Mouse (Mus musculus) neural tube, embryonic 11.5 days (tissue): ENCODE data around the gene Sox21. TPM values are rescaled to one million over a fixed set of nuclear protein-coding genes. Genes with fewer than 3 reads are reported as not detected.

Experiments used
- ATAC-seq: fragments of 200-750 bp; cut with Nextera tagmentation; 2 replicates; pipeline ENCODE4 v1.8.0; 2017; ENCODE audit warnings: moderate number of reproducible peaks, mild to moderate bottlenecking, moderate TSS enrichment, moderate library complexity; ENCODE audit not compliant: insufficient read depth, low FRiP score, low TSS enrichment
- DNase-seq: peaks from one replicate; pipeline ENCODE4 v3.0.0-alpha.2; 2015; ENCODE audit warnings: low spot score
- H3K27ac ChIP-seq: fragments of 300-500 bp; sonication (generic); 2 replicates; pipeline ENCODE4 v1.5.1; 2014; ENCODE audit warnings: low read depth, mild to moderate bottlenecking, low read length
- H3K27me3 ChIP-seq: fragments of 300-500 bp; sonication (generic); 2 replicates; pipeline ENCODE4 v1.6.1; 2014; ENCODE audit warnings: mild to moderate bottlenecking, low read length, mixed read lengths; ENCODE audit not compliant: control insufficient read depth, insufficient read depth
- H3K36me3 ChIP-seq: fragments of 300-500 bp; sonication (generic); 2 replicates; pipeline ENCODE4 v1.6.1; 2014; ENCODE audit warnings: mild to moderate bottlenecking, low read length, moderate library complexity, mixed read lengths; ENCODE audit not compliant: control insufficient read depth, insufficient read depth
- H3K4me1 ChIP-seq: fragments of 300-500 bp; sonication (generic); 2 replicates; pipeline ENCODE4 v1.6.1; 2014; ENCODE audit warnings: low read length, mixed read lengths; ENCODE audit not compliant: control insufficient read depth, insufficient read depth
- H3K4me2 ChIP-seq: fragments of 300-500 bp; sonication (generic); 2 replicates; pipeline ENCODE4 v1.6.1; 2014; ENCODE audit warnings: low read depth, mild to moderate bottlenecking, moderate library complexity
- H3K4me3 ChIP-seq: fragments of 300-500 bp; sonication (generic); 2 replicates; pipeline ENCODE4 v1.5.1; 2014; ENCODE audit warnings: low read depth, low read length
- H3K9ac ChIP-seq: fragments of 300-500 bp; sonication (generic); 2 replicates; pipeline ENCODE4 v1.6.1; 2014; ENCODE audit warnings: mild to moderate bottlenecking, low read length
- H3K9me3 ChIP-seq: fragments of 300-500 bp; sonication (generic); 2 replicates; pipeline ENCODE4 v1.6.1; 2016; ENCODE audit warnings: low read length; ENCODE audit not compliant: control insufficient read depth
- WGBS: fragments of 180-500 bp; shearing (Covaris S2); extraction: QIAGEN DNeasy Blood & Tissue Kit; methylation state at CpG from one replicate; pipeline ENCODE4 v1.1.7; 2014; 5-methylcytosine and 5-hydroxymethylcytosine counted together
- polyA plus RNA-seq: library from polyadenylated mRNA; unstranded; fragments of >200 nt; fragmentation: Nextera tagmentation; extraction: Ambion mirVana; gene quantifications from 2 replicates; pipeline ENCODE4 v1.2.1, GENCODE M21; 2014

Gene Sox21
- polyA plus RNA-seq = 10.5 and 12.8 TPM in 2 replicates

- WGBS = 0% methylated on average over 34 of the region's 34 CpGs
- ATAC-seq (peak; percentile 70), DNase-seq (peak; percentile 84)
- H3K4me2 ChIP-seq = peak within 1 kb of the TSS; percentile 68
- peaks cover 49% of the 10 kb centered on the region for H3K27me3 ChIP-seq
- peaks cover 5% of the 10 kb centered on the region; the same call in 1 of the 2 replicates for H3K4me1 ChIP-seq
- H3K9ac ChIP-seq = peak within 1 kb of the TSS; percentile 88
- H3K9me3 ChIP-seq = no peaks in the 10 kb centered on the region
- peak within 1 kb of the TSS; percentile 60 for H3K27ac ChIP-seq
- no peaks in the 10 kb centered on the region for H3K36me3 ChIP-seq
- H3K4me3 ChIP-seq = peak within 1 kb of the TSS; percentile 55
These were observed at the start of gene Sox21 for GRCm38 (mm10) chr14:118236886-118237289. TSS of gene Sox21 (minus strand) at chr14:118237030.

DNA sequence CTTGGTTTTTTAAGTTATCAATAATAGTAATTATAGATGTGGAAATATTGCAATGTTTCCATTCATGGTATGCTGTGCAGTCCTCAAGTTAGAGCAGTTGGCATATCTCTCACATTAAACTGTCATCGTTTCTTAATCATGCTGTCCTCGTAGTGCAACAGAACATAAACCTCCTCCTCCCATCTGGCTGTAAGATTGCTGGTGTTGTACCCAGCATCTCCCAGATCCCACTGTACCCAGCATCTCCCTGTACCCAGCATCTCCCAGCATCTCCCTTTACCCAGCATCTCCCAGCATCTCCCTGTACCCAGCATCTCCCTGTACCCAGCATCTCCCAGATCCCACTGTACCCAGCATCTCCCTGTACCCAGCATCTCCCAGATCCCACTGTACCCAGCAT, 49.3 kb upstream of the Sox21 start:
- Histone ChIP-seq H3K4me3 (no peak overlapping the region), H3K27me3 (no peaks in the 10 kb centered on the region), H3K9ac (no peak overlapping the region), H3K4me1 (no peaks in the 10 kb centered on the region), H3K36me3 (no peaks in the 10 kb centered on the region), H3K27ac (no peak overlapping the region), H3K9me3 (no peaks in the 10 kb centered on the region), H3K4me2 (no peak overlapping the region)
- no peak for ATAC-seq
- WGBS = 95% methylated on average over 2 of the region's 2 CpGs
- DNase-seq = no peak

DNA sequence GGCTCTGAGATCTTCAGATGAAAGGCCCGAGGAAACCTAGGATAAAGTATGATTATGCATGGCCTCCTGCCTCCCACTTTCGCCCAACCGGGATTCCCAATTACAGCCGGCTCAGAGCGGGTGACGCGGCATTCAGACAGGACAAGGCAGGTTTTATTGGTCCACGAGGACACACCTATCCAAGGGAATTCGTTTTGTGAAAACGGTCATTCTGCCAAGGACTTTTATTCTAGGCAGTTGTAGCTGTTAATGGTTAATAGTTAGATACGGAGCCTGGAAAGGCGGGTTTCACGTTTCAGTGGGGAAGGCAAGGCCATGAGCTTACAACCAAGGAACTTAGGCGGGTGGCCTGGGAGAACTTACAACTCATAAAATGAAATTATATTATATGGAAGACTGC, 46.1 kb upstream of the Sox21 start:
- no peak for ATAC-seq
- no peak overlapping the region for H3K27ac ChIP-seq
- no peak overlapping the region for H3K4me3 ChIP-seq
- no peak overlapping the region for H3K9ac ChIP-seq
- H3K27me3 ChIP-seq = no peaks in the 10 kb centered on the region
- H3K9me3 ChIP-seq = 0 out of 2 replicates have a peak, but pooled peaks cover 5% of the 10 kb centered on the region
- 52% methylated on average over 14 of the region's 14 CpGs for WGBS
- no peak for DNase-seq
- H3K36me3 ChIP-seq = no peaks in the 10 kb centered on the region
- H3K4me1 ChIP-seq = no peaks in the 10 kb centered on the region
- no peak overlapping the region for H3K4me2 ChIP-seq

- H3K27ac ChIP-seq = no peak overlapping the region
- H3K27me3 ChIP-seq = no peaks in the 10 kb centered on the region
- 0 out of 2 replicates have a peak, but pooled peaks cover 5% of the 10 kb centered on the region for H3K9me3 ChIP-seq
- no peak overlapping the region for H3K4me2 ChIP-seq
- no peaks in the 10 kb centered on the region for H3K36me3 ChIP-seq
- H3K4me1 ChIP-seq = no peaks in the 10 kb centered on the region
- H3K9ac ChIP-seq = no peak overlapping the region
- 94% methylated on average over 3 of the region's 3 CpGs for WGBS
- no peak overlapping the region for H3K4me3 ChIP-seq
- DNase-seq (no peak), ATAC-seq (no peak)
These were observed 45.4 kb upstream of the Sox21 start for GRCm38 (mm10) chr14:118282272-118282671.

DNA sequence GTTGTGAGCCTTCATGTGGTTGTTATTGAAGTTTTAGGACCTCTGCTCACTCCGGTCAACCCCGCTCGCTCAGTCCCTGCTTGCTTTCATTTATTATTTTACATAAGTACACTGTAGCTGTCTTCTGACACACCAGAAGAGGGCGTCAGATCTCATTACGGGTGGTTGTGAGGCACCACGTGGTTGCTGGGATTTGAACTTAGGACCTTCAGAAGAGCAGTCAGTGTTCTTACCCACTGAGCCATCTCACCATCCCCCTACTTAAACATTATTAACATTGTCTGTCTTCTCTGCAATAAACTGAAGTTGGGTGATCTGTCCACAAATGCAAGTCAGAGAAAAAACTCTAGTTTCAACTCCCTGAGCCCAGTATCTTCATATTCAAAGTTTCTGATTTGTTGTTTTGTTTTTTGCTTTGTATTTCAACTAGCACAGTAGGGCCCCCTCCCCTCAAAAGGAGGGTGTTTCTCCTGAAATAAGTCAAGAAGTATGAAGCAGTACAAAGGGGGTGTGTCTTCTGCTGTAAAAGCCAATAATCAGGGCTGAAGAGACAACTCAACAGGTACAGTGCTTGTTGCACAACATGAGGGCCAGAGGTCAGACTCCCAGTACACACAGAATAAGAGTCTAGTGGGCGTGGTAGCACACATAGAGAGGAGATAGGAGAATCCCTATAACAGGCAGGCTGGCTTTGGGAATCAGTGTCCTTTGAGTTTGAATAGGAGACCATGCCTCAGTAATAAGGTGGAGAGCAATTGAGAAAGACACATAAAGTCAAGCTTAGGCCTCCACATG, 41.1 kb upstream of the Sox21 start:
- no peak overlapping the region for H3K4me2 ChIP-seq
- 0 out of 2 replicates have a peak, but pooled peaks cover 5% of the 10 kb centered on the region for H3K9me3 ChIP-seq
- H3K27me3 ChIP-seq = no peaks in the 10 kb centered on the region
- H3K4me1 ChIP-seq = no peaks in the 10 kb centered on the region
- WGBS = 81% methylated on average over 7 of the region's 7 CpGs
- no peak overlapping the region for H3K27ac ChIP-seq
- no peak for ATAC-seq
- no peak overlapping the region for H3K9ac ChIP-seq
- H3K4me3 ChIP-seq = no peak overlapping the region
- no peak for DNase-seq
- no peaks in the 10 kb centered on the region for H3K36me3 ChIP-seq

- no peak for DNase-seq
- Histone ChIP-seq H3K27ac (no peak overlapping the region), H3K36me3 (no peaks in the 10 kb centered on the region), H3K4me3 (no peak overlapping the region), H3K9me3 (no peaks in the 10 kb centered on the region), H3K9ac (no peak overlapping the region), H3K27me3 (no peaks in the 10 kb centered on the region), H3K4me2 (no peak overlapping the region), H3K4me1 (no peaks in the 10 kb centered on the region)
- 86% methylated on average over 6 of the region's 6 CpGs for WGBS
- ATAC-seq = no peak
These were observed 36.0 kb upstream of the Sox21 start for GRCm38 (mm10) chr14:118272594-118273555.

- H3K4me2 ChIP-seq = no peak overlapping the region
- H3K9me3 ChIP-seq = no peaks in the 10 kb centered on the region
- H3K27me3 ChIP-seq = no peaks in the 10 kb centered on the region
- DNase-seq (no peak), ATAC-seq (no peak)
- no peak overlapping the region for H3K27ac ChIP-seq
- H3K4me1 ChIP-seq = no peaks in the 10 kb centered on the region
- H3K9ac ChIP-seq = no peak overlapping the region
- no peak overlapping the region for H3K4me3 ChIP-seq
- WGBS = 82% methylated on average over 4 of the region's 4 CpGs
- H3K36me3 ChIP-seq = no peaks in the 10 kb centered on the region
These were observed 32.0 kb upstream of the Sox21 start for GRCm38 (mm10) chr14:118268849-118269248.

DNA sequence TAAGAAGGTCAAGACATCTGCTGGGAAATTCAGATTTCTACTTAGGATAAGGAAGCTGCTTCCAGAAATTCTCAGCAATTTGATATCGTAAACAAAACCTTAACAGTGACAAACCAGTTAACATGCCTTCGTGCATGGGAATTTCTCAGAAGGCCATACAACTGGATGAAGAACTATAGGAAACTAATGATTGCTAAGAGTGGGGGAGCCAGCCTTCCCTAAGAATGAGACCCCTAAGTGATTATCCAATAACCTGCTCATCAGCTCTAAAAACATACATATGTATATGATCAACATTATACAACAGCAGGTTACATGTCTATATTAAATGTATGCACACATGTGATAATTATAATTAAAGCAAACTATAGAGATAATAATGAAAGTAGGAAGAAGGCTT, 29.8 kb upstream of the Sox21 start, which contains the start of gene Gm9376:
Gm9376 (plus strand) TSS at position 301 of the 400 bp plus-strand sequence.
- DNase-seq (no peak), ATAC-seq (no peak)
- Histone ChIP-seq H3K27ac (no peak within 1 kb of the TSS), H3K4me3 (no peak within 1 kb of the TSS), H3K4me2 (no peak within 1 kb of the TSS), H3K36me3 (no peaks in the 10 kb centered on the region), H3K9ac (no peak within 1 kb of the TSS), H3K27me3 (no peaks in the 10 kb centered on the region), H3K9me3 (no peaks in the 10 kb centered on the region), H3K4me1 (no peaks in the 10 kb centered on the region)
- 93% methylated on average over 2 of the region's 2 CpGs for WGBS
